Mouse (Mus musculus): Measurements from ENCODE around the gene Tesc. TPM values are rescaled to one million over a fixed set of nuclear protein-coding genes. Genes with fewer than 3 reads are reported as not detected.

The Tesc gene
- polyA plus RNA-seq, 1 experiment from 2014 or later: 29.4 TPM

DNA sequence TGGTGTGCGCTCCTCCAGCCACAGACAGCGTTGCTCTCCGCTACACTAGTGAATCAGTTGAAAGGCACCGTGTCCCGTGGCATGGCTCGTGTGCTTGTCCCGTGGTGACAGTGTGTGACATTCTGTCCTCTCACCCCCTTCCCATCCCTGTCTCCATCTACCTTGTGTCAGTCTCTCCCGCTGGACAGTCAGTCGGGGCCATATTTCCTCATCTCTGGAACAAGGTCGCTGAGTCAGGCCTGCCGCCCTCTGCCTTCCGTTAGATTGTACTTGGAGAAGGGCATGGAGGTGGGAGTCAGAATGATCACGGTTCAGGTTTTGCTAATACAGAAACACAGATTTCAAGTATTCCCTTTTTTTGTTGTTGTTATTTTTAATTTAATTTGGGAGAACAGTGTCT lies 19.2 kb upstream of the Tesc start:
- no peak overlapping the region for H3K27ac ChIP-seq
- H3K4me1 ChIP-seq (replicated peaks; ENCODE audit: insufficient read depth, low read length): no peaks in the 10 kb centered on the region
- H3K4me2 ChIP-seq (ENCODE audit: low read length): no peak overlapping the region
- TF ChIP-seq CTCF (IDR thresholded peaks at IDR 0.05; ENCODE audit: low read depth): no peak
- no peak overlapping the region for H3K4me3 ChIP-seq (replicated peaks; ENCODE audit: low read depth, low read length)
- peaks cover 36% of the 10 kb centered on the region for H3K36me3 ChIP-seq (ENCODE audit: insufficient read depth, low read length)
- 91% methylated on average over 13 of the region's 13 CpGs for WGBS
- no peaks in the 10 kb centered on the region for H3K9me3 ChIP-seq (replicated peaks; ENCODE audit: low read length)
- H3K9ac ChIP-seq (ENCODE audit: low read depth, low read length): no peak overlapping the region
- no peak for DNase-seq (ENCODE audit: low spot score)
- ATAC-seq (replicated peaks; ENCODE audit: low FRiP score, low read depth): no peak
- no peaks in the 10 kb centered on the region for H3K27me3 ChIP-seq (ENCODE audit: insufficient read depth, low read length)

DNA sequence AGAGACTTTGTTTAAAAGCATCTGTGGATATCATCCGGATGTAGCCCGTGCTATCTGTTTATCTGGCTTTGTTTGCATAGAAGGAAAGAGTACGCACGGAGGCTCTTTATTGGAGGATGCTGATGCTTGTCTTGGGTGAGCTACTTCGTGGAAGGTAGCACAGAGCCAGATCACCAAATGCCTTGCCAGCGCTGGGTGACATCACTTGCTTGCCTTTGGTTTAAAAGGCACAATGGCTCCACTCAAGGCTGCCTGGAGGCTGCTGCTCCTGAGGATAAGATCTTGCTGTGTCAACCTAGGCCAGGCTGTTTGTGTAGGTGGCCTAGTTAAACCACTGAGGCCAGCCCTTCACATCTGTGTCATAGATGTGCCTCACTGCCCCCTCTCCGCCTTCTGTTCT lies 16.7 kb upstream of the Tesc start:
- Histone ChIP-seq H3K4me3 (replicated peaks; ENCODE audit: low read depth, low read length) (no peak overlapping the region), H3K27ac (no peak overlapping the region), H3K27me3 (ENCODE audit: insufficient read depth, low read length) (no peaks in the 10 kb centered on the region), H3K9ac (ENCODE audit: low read depth, low read length) (no peak overlapping the region), H3K4me1 (replicated peaks; ENCODE audit: insufficient read depth, low read length) (no peaks in the 10 kb centered on the region), H3K9me3 (replicated peaks; ENCODE audit: low read length) (no peaks in the 10 kb centered on the region), H3K4me2 (ENCODE audit: low read length) (no peak overlapping the region), H3K36me3 (ENCODE audit: insufficient read depth, low read length) (peaks cover 27% of the 10 kb centered on the region)
- ATAC-seq (replicated peaks; ENCODE audit: low FRiP score, low read depth) (no peak), DNase-seq (ENCODE audit: low spot score) (no peak)
- 71% methylated on average over 7 of the region's 7 CpGs for WGBS
- TF ChIP-seq CTCF (IDR thresholded peaks at IDR 0.05; ENCODE audit: low read depth): no peak

DNA sequence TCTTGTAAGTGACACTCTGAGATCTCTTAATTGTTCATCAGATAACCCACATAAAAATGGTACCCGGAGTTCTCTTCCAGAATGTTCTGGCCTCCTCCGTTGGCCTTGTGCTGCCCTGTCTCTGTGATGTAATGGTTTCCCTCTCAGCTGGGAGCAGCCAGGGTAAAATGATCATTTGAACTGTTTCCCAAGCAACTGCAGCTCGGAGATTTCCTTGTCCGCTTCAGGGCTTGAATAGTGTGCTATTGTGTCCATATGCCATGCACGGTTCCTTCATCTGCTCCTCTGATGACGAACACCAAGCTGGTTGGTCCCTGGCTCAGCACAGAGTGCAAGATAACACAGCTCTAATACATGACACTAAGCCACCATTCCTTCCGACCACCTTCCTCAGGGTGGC lies 15.7 kb upstream of the Tesc start:
- Histone ChIP-seq H3K27me3 (ENCODE audit: insufficient read depth, low read length) (no peaks in the 10 kb centered on the region), H3K4me2 (ENCODE audit: low read length) (no peak overlapping the region), H3K36me3 (ENCODE audit: insufficient read depth, low read length) (peaks cover 24% of the 10 kb centered on the region; the same call in 1 of the 2 replicates), H3K27ac (no peak overlapping the region), H3K4me3 (replicated peaks; ENCODE audit: low read depth, low read length) (no peak overlapping the region), H3K9ac (ENCODE audit: low read depth, low read length) (no peak overlapping the region), H3K4me1 (replicated peaks; ENCODE audit: insufficient read depth, low read length) (no peaks in the 10 kb centered on the region), H3K9me3 (replicated peaks; ENCODE audit: low read length) (no peaks in the 10 kb centered on the region)
- DNase-seq (ENCODE audit: low spot score) (no peak), ATAC-seq (replicated peaks; ENCODE audit: low FRiP score, low read depth) (no peak)
- no peak for TF ChIP-seq CTCF (IDR thresholded peaks at IDR 0.05; ENCODE audit: low read depth)
- WGBS: 75% methylated on average over 7 of the region's 7 CpGs

DNA sequence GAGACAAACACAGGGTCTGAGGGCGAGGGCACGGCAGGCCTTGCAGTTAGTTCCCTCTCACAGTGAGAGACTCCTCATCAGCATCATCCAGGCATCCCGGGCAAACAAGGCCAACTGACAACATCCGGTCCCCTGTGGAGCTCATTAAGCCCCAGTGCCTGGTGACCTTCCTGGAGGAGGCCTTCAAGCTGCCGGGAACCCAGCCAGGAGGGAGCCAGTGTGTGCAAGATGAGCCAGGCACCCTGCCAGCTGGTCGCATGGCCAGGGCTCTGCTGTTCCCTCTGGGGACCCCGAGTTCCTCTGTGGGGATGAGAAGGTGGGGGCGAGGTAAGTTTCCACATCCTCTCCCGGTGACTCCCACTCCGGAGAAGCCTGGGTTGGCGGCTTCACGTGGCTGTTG lies 12.5 kb upstream of the Tesc start:
- no peak for TF ChIP-seq CTCF (IDR thresholded peaks at IDR 0.05; ENCODE audit: low read depth)
- no peak overlapping the region for H3K9ac ChIP-seq (ENCODE audit: low read depth, low read length)
- no peaks in the 10 kb centered on the region for H3K27me3 ChIP-seq (ENCODE audit: insufficient read depth, low read length)
- no peaks in the 10 kb centered on the region for H3K9me3 ChIP-seq (replicated peaks; ENCODE audit: low read length)
- DNase-seq (ENCODE audit: low spot score) (no peak), ATAC-seq (replicated peaks; ENCODE audit: low FRiP score, low read depth) (peak; percentile 8; the same call in 1 of the 2 replicates)
- H3K4me2 ChIP-seq (ENCODE audit: low read length): no peak overlapping the region
- H3K27ac ChIP-seq: no peak overlapping the region
- H3K4me1 ChIP-seq (replicated peaks; ENCODE audit: insufficient read depth, low read length): no peaks in the 10 kb centered on the region
- no peaks in the 10 kb centered on the region for H3K36me3 ChIP-seq (ENCODE audit: insufficient read depth, low read length)
- WGBS: 19% methylated on average over 12 of the region's 12 CpGs
- H3K4me3 ChIP-seq (replicated peaks; ENCODE audit: low read depth, low read length): no peak overlapping the region

DNA sequence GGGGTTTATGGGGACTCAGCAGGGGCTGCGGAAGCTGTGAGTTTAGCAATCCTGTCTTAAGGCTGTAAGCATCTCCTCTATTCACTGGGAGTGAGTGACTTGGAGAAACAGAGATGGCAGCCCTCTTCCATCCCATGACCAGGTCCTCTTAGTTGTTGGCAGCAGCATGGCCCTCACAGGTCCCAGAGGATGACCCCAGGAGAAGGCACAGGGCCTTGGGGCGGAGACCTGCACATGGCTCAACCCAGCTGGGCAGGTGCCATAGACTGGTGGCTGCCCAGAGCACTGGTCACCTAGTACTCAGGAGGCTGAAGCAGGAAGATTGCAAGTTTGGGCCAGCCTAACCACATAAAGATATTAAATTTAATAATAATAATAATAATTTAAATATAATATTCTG lies 11.9 kb upstream of the Tesc start:
- DNase-seq (ENCODE audit: low spot score): no peak

DNA sequence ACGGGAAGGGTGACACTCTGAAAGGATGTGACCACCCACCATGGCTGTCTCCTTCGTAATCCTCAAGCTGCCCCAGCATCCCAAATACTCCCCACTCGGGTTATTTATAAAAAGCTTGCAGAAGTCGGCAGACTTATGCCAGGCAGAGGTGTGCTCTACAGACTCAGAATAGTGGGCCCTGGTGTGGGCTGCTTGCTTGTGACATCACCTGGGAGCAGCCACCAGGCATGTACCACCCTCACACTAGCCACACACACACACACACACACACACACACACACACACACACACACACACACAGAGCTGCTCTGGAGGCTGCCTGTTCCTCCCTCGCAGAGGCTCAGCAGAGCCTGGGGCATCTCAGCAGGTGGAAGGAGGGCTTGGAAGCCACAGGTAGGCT lies 10.0 kb upstream of the Tesc start:
- WGBS: 46% methylated on average over 5 of the region's 5 CpGs
- Histone ChIP-seq H3K9me3 (replicated peaks; ENCODE audit: low read length) (no peaks in the 10 kb centered on the region), H3K27me3 (ENCODE audit: insufficient read depth, low read length) (no peaks in the 10 kb centered on the region), H3K4me2 (ENCODE audit: low read length) (no peak overlapping the region), H3K4me3 (replicated peaks; ENCODE audit: low read depth, low read length) (no peak overlapping the region), H3K27ac (no peak overlapping the region), H3K4me1 (replicated peaks; ENCODE audit: insufficient read depth, low read length) (no peaks in the 10 kb centered on the region), H3K9ac (ENCODE audit: low read depth, low read length) (0 out of 2 replicates have a peak overlapping the region, but pooled peaks have one; percentile 8), H3K36me3 (ENCODE audit: insufficient read depth, low read length) (no peaks in the 10 kb centered on the region)
- ATAC-seq (replicated peaks; ENCODE audit: low FRiP score, low read depth) (no peak), DNase-seq (ENCODE audit: low spot score) (no peak)
- no peak for TF ChIP-seq CTCF (IDR thresholded peaks at IDR 0.05; ENCODE audit: low read depth)

More for the DNA sequence above, 11.9 kb upstream of the Tesc start:
- no peaks in the 10 kb centered on the region for H3K27me3 ChIP-seq (ENCODE audit: insufficient read depth, low read length)
- H3K27ac ChIP-seq: no peak overlapping the region
- no peaks in the 10 kb centered on the region for H3K9me3 ChIP-seq (replicated peaks; ENCODE audit: low read length)
- no peak for TF ChIP-seq CTCF (IDR thresholded peaks at IDR 0.05; ENCODE audit: low read depth)
- no peak overlapping the region for H3K9ac ChIP-seq (ENCODE audit: low read depth, low read length)
- H3K4me2 ChIP-seq (ENCODE audit: low read length): no peak overlapping the region
- no peak for ATAC-seq (replicated peaks; ENCODE audit: low FRiP score, low read depth)
- WGBS: 79% methylated on average over 2 of the region's 2 CpGs
- no peak overlapping the region for H3K4me3 ChIP-seq (replicated peaks; ENCODE audit: low read depth, low read length)
- no peaks in the 10 kb centered on the region for H3K4me1 ChIP-seq (replicated peaks; ENCODE audit: insufficient read depth, low read length)
- no peaks in the 10 kb centered on the region for H3K36me3 ChIP-seq (ENCODE audit: insufficient read depth, low read length)

DNA sequence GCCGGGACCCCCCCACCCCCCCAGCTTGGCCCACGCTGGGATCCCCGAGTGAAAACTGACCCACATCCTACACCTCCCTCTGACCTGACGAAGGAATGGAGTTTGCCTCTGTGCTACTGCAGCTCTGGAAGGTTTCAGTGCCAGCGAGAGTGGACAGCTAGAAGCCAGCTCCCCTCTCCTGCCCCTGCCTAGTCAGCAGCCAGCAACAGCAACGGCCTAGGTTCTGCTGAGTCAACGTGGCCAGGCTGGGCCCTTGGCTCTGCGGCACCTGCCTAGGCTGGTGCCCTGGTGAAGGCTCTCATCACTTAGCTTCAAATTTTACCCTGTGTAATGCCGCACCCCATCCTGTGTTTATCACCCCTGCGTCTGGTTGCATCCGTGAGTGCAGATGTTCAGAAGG lies 7.6 kb upstream of the Tesc start:
- Histone ChIP-seq H3K4me2 (ENCODE audit: low read length) (no peak overlapping the region), H3K27me3 (ENCODE audit: insufficient read depth, low read length) (no peaks in the 10 kb centered on the region), H3K27ac (no peak overlapping the region), H3K4me1 (replicated peaks; ENCODE audit: insufficient read depth, low read length) (no peaks in the 10 kb centered on the region), H3K36me3 (ENCODE audit: insufficient read depth, low read length) (no peaks in the 10 kb centered on the region), H3K9me3 (replicated peaks; ENCODE audit: low read length) (no peaks in the 10 kb centered on the region), H3K4me3 (replicated peaks; ENCODE audit: low read depth, low read length) (no peak overlapping the region), H3K9ac (ENCODE audit: low read depth, low read length) (no peak overlapping the region)
- ATAC-seq (replicated peaks; ENCODE audit: low FRiP score, low read depth): no peak
- no peak for DNase-seq (ENCODE audit: low spot score)
- TF ChIP-seq CTCF (IDR thresholded peaks at IDR 0.05; ENCODE audit: low read depth): no peak
- WGBS: 58% methylated on average over 11 of the region's 11 CpGs
